Mouse (Mus musculus) bone marrow macrophage, adult 2 months (primary cell): ENCODE data around the gene Cubn.

Source experiments
- CTCF ChIP-seq: IDR thresholded peaks from 2 replicates; pipeline ENCODE4 v1.5.1; 2012; ENCODE audit warnings: low read depth, mild to moderate bottlenecking, low read length, moderate library complexity
- POLR2A ChIP-seq: IDR thresholded peaks from 2 replicates; pipeline ENCODE4 v1.6.1; 2012; ENCODE audit warnings: mild to moderate bottlenecking, low read depth, low read length, borderline replicate concordance

GRCm38 (mm10) chr2:13234796-13235195 lies 256.8 kb downstream of the Cubn start:
- TF ChIP-seq CTCF (no peak), POLR2A (no peak)
